Mouse (Mus musculus) heart, postnatal 0 days (tissue): ENCODE measurements around the gene Hlcs. TPM values are rescaled to one million over a fixed set of nuclear protein-coding genes. Genes with fewer than 3 reads are reported as not detected.

ENCODE experiments used
- ATAC-seq: fragments of 200-750 bp; cut with Nextera tagmentation; 2 replicates; pipeline ENCODE4 v1.8.0; 2017; ENCODE audit warnings: low read depth, moderate number of reproducible peaks, moderate library complexity; ENCODE audit not compliant: insufficient read depth
- DNase-seq: peaks from one replicate; pipeline ENCODE4 v3.0.0-alpha.2; 2016; ENCODE audit warnings: low spot score
- H3K27ac ChIP-seq: fragments of 300-500 bp; sonication (generic); 2 replicates; pipeline ENCODE4 v1.5.1; 2014; ENCODE audit warnings: low read depth, mild to moderate bottlenecking
- H3K27me3 ChIP-seq: fragments of 300-500 bp; sonication (generic); 2 replicates; pipeline ENCODE4 v1.6.1; 2014; ENCODE audit warnings: low read length, mixed read lengths; ENCODE audit not compliant: control insufficient read depth, insufficient read depth
- H3K36me3 ChIP-seq: fragments of 300-500 bp; sonication (generic); replicated peaks from 2 replicates; pipeline ENCODE4 v1.6.1; 2014; ENCODE audit warnings: low read length, mixed read lengths; ENCODE audit not compliant: control insufficient read depth, insufficient read depth
- H3K4me1 ChIP-seq: fragments of 300-500 bp; sonication (generic); 2 replicates; pipeline ENCODE4 v1.6.1; 2014; ENCODE audit warnings: antibody characterized with exemption; ENCODE audit not compliant: control insufficient read depth, insufficient read depth
- H3K4me2 ChIP-seq: fragments of 300-500 bp; sonication (generic); 2 replicates; pipeline ENCODE4 v1.6.1; 2014; ENCODE audit warnings: low read depth, mild to moderate bottlenecking, low read length, moderate library complexity
- H3K4me3 ChIP-seq: fragments of 300-500 bp; sonication (generic); 2 replicates; pipeline ENCODE4 v1.5.1; 2014; ENCODE audit warnings: low read depth, low read length
- H3K9ac ChIP-seq: fragments of 300-500 bp; sonication (generic); replicated peaks from 2 replicates; pipeline ENCODE4 v1.6.1; 2014; ENCODE audit warnings: low read depth, low read length, mixed read lengths
- H3K9me3 ChIP-seq: fragments of 300-500 bp; sonication (generic); replicated peaks from 2 replicates; pipeline ENCODE4 v1.6.1; 2016; ENCODE audit warnings: low read length; ENCODE audit not compliant: control insufficient read depth
- CTCF ChIP-seq: IDR thresholded peaks from 2 replicates; pipeline ENCODE4 v1.5.1; 2016; ENCODE audit warnings: antibody characterized with exemption, control low read depth, low read depth
- EP300 ChIP-seq: IDR thresholded peaks from 2 replicates; pipeline ENCODE4 v1.6.1; 2016; ENCODE audit warnings: antibody characterized with exemption, low read depth
- WGBS: fragments of 180-500 bp; shearing (Covaris S2); extraction: QIAGEN DNeasy Blood & Tissue Kit; methylation state at CpG from one replicate; pipeline ENCODE4 v1.1.7; 2014; 5-methylcytosine and 5-hydroxymethylcytosine counted together
- polyA plus RNA-seq: library from polyadenylated mRNA; unstranded; fragments of >200 nt; fragmentation: Nextera tagmentation; extraction: Ambion mirVana; gene quantifications from 2 replicates; pipeline ENCODE4 v1.2.1, GENCODE M21; 2015
- total RNA-seq: library from RNA; depleted of rRNA; stranded (reverse); fragments of >200 nt; gene quantifications from 2 replicates; pipeline ENCODE4 v1.2.3, GENCODE M21; 2014; ENCODE audit warnings: low replicate concordance

Gene Hlcs
- total and polyA plus RNA-seq, 2 experiments from 2014 or later = 4.6 to 5.6 TPM

DNA sequence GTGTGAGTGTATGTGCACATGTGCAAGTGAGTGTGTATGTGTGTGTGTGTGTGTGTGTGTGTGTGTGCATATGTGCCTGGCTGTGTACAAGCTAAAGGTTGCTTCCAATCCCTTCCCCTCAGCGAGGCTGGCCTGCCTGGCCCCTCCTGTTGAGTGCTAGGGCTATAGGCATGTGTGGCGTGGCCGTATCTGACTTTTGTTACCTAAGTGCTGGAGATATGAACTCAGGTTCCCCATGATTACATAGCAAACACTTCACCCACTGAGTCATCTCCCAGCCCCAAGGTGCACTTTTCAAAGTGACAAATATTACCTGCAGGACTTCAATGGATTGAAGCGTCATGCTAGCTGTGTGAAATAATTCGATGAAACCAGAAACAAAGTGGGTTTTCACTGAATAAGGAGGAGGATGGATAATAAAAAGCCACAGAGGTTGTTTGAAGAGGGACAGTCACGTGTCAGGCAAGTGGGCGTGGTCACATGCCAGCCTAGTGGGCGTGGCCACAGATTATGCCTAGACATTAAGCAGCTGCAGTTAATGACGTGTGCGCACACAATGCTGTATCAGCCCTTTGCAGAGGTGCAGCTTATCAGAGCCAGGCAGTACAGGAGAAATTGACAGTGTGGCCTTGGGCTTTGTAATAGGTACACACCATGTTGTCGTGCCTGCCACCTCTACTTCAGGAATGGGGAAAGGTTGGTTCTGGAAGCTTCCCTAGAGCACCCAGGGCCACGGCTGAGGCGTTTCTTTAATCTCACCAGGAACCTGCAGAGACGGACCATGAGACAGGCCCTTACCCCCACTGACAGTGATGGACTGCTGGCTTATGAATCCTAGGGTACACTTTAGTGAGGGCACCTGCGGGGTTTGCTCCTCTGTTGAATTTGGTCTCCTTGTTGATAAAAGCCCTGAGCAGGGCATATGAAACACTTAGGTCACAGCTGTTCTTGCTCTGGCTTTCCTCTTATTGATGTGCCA lies 163.0 kb downstream of the Hlcs start:
- Histone ChIP-seq H3K4me1 (no peaks in the 10 kb centered on the region), H3K9me3 (no peaks in the 10 kb centered on the region), H3K27me3 (no peaks in the 10 kb centered on the region), H3K4me2 (no peak overlapping the region), H3K4me3 (no peak overlapping the region), H3K27ac (no peak overlapping the region), H3K36me3 (no peaks in the 10 kb centered on the region), H3K9ac (no peak overlapping the region)
- WGBS = 65% methylated on average over 15 of the region's 15 CpGs
- no peak for ATAC-seq
- no peak for DNase-seq
- TF ChIP-seq EP300 = no peak
- no peak for TF ChIP-seq CTCF

DNA sequence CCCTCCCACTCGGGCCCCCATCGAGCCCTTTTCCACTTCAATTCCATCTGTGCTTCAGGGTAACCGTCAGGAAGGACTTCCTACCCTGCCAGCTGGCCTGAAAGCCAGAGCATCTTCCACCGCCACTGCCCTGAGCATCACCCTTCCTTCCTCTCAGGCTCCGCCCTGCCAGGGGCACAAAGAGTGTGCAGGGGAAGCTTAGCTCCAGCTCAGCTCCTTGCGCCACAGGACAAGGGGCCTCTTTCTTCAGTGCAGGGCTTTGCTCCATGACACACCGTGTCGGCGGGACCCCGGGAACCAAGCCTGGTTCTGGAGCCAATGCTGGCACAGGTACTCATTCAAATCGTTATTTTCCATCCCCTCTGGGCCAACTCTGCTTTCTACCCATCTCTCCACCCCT lies 165.2 kb downstream of the Hlcs start:
- Histone ChIP-seq H3K27ac (no peak overlapping the region), H3K27me3 (no peaks in the 10 kb centered on the region), H3K36me3 (no peaks in the 10 kb centered on the region), H3K9ac (no peak overlapping the region), H3K4me2 (no peak overlapping the region), H3K4me3 (no peak overlapping the region), H3K4me1 (no peaks in the 10 kb centered on the region), H3K9me3 (no peaks in the 10 kb centered on the region)
- 50% methylated on average over 11 of the region's 11 CpGs for WGBS
- no peak for TF ChIP-seq EP300
- no peak for TF ChIP-seq CTCF
- DNase-seq (no peak), ATAC-seq (0 out of 2 replicates have a peak, but pooled peaks have one; percentile 11)

DNA sequence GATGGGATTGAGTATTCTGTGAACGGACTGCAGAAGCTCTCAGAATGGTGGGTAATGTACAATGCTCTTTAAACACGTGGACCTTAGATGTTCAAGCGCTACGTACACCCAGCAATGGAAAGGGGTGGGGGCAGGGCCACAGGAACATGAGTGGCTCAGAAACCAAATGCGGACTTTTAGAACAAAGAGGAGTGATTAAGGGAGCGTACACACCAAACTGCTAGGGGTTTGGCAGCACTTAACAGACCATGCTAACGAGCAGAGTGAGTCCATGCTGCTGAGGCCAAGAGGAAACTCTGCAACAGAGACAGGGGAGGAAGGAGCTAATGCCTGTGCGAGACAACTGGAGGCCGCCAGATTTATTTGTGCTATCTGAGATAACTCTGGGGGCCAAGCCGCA lies 170.0 kb downstream of the Hlcs start:
- no peaks in the 10 kb centered on the region for H3K36me3 ChIP-seq
- ATAC-seq (0 out of 2 replicates have a peak, but pooled peaks have one; percentile 30), DNase-seq (no peak)
- H3K9me3 ChIP-seq = no peaks in the 10 kb centered on the region
- 21% methylated on average over 10 of the region's 10 CpGs for WGBS
- no peaks in the 10 kb centered on the region for H3K4me1 ChIP-seq
- no peak overlapping the region for H3K4me3 ChIP-seq
- no peak overlapping the region for H3K27ac ChIP-seq
- TF ChIP-seq EP300 = no peak
- no peak for TF ChIP-seq CTCF
- peak overlapping the region; percentile 18; the same call in 1 of the 2 replicates for H3K4me2 ChIP-seq
- no peaks in the 10 kb centered on the region for H3K27me3 ChIP-seq
- H3K9ac ChIP-seq = no peak overlapping the region

DNA sequence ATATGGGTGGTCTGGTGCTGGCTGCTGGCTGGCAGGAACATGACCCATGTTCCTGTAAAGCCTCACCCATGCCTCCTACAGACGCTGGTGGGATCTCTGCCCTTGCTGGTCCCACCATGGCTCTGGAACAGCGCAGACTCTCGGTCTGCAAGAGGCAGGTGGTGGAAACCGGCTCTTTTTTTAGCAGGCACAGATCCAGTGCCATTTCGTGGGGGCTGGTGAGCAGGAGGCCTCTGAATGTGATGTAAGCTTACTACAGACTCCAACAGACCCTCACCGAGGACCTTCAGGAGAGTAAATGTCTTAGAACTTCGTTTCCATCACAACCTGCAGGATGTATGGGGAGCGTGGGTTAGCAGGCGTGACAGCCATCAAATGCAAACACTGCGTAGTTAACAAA lies 172.6 kb downstream of the Hlcs start:
- H3K9ac ChIP-seq = no peak overlapping the region
- no peak overlapping the region for H3K27ac ChIP-seq
- TF ChIP-seq CTCF (no peak), EP300 (no peak)
- WGBS = 59% methylated on average over 10 of the region's 10 CpGs
- H3K9me3 ChIP-seq = no peaks in the 10 kb centered on the region
- no peak overlapping the region for H3K4me3 ChIP-seq
- no peaks in the 10 kb centered on the region for H3K27me3 ChIP-seq
- ATAC-seq = no peak
- H3K4me2 ChIP-seq = no peak overlapping the region
- no peak for DNase-seq
- no peaks in the 10 kb centered on the region for H3K36me3 ChIP-seq
- no peaks in the 10 kb centered on the region for H3K4me1 ChIP-seq

DNA sequence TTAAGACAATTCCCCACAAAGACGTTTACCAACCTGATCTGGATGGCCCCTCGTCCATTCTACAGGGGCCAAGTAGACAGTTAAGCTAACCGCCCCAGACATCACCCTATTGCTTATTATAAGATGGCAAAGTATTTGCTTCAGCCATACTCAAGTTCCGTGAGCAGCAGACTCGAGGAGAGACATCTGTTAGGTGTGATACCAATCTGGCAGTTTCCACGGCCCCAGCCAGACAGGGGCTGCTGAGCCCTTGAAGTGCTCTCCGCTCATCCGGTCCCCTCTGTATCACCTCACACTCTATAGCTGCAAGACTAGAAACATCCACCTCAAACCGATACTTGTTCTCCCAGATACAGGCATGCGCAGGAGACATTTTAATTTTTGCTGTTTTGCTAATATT lies 179.2 kb downstream of the Hlcs start:
- DNase-seq = no peak
- WGBS = 80% methylated on average over 10 of the region's 10 CpGs

More for the DNA sequence above, 179.2 kb downstream of the Hlcs start:
- H3K9me3 ChIP-seq = no peaks in the 10 kb centered on the region
- 0 out of 2 replicates have a peak, but pooled peaks cover 3% of the 10 kb centered on the region for H3K36me3 ChIP-seq
- no peak overlapping the region for H3K9ac ChIP-seq
- no peaks in the 10 kb centered on the region for H3K27me3 ChIP-seq
- no peak overlapping the region for H3K4me2 ChIP-seq
- no peak overlapping the region for H3K4me3 ChIP-seq
- no peaks in the 10 kb centered on the region for H3K4me1 ChIP-seq
- TF ChIP-seq CTCF (no peak), EP300 (no peak)
- no peak overlapping the region for H3K27ac ChIP-seq
- no peak for ATAC-seq
